ENCODE assay signal across 9 mouse cellular contexts in genomic region chr5:41006692-41007091, GRCm38 (mm10).
DNase-seq lines count a peak whose midpoint lies in the region; ATAC-seq and TF ChIP-seq lines count a peak whose summit lies in the region.
"Had no signal": no experiment of that assay in that cellular context is flagged by ENCODE, and none has a peak within 500 bp of the region (broad histone marks: within the 10 kb centered on the region; RNA-seq: fewer than 3 reads in every experiment).

No protein-coding gene starts in this region.

- H3K4me2 ChIP-seq in neural tube, embryonic 14.5 days (ENCODE audit: low read depth, low read length) = no peak overlapping the region
- H3K4me2 ChIP-seq: limb, embryonic 12.5 days had no signal

- no peaks in the 10 kb centered on the region for H3K4me1 ChIP-seq in kidney, adult 2 months (ENCODE audit: control insufficient read depth, insufficient read depth, low read length)
- no peaks in the 10 kb centered on the region for H3K4me1 ChIP-seq in neural tube, embryonic 14.5 days (ENCODE audit: control insufficient read depth, insufficient read depth, low read length)
- H3K4me1 ChIP-seq: limb, embryonic 12.5 days had no signal

- H3K9ac ChIP-seq in neural tube, embryonic 14.5 days (replicated peaks; ENCODE audit: low read depth, low read length) = no peak overlapping the region
- H3K9ac ChIP-seq: limb, embryonic 12.5 days had no signal

- peak; percentile 64 for TF ChIP-seq CTCF in left cerebral cortex, adult 2 months (IDR thresholded peaks at IDR 0.05)
- peak; percentile 59 for TF ChIP-seq CTCF in kidney, adult 2 months (conservative IDR thresholded peaks at IDR 0.05; ENCODE audit: insufficient read depth, insufficient read length, low read depth, low read length)

- no peaks in the 10 kb centered on the region for H3K27me3 ChIP-seq in kidney, adult 2 months (replicated peaks; ENCODE audit: control insufficient read depth, insufficient read depth, low read length)
- H3K27me3 ChIP-seq in neural tube, embryonic 14.5 days (ENCODE audit: control insufficient read depth, insufficient read depth, low read length) = no peaks in the 10 kb centered on the region
- H3K27me3 ChIP-seq: limb, embryonic 12.5 days had no signal

- no peak for TF ChIP-seq POLR2A in kidney, adult 2 months (IDR thresholded peaks at IDR 0.05; ENCODE audit: low read depth, low read length)

- no peak overlapping the region for H3K4me3 ChIP-seq in left cerebral cortex, adult 2 months
- no peak overlapping the region for H3K4me3 ChIP-seq in kidney, adult 2 months (ENCODE audit: insufficient read depth, low read depth, low read length)
- no peak overlapping the region for H3K4me3 ChIP-seq in neural tube, embryonic 14.5 days (ENCODE audit: low read depth, low read length)
- H3K4me3 ChIP-seq: limb, embryonic 12.5 days had no signal

- H3K9me3 ChIP-seq in neural tube, embryonic 14.5 days (ENCODE audit: control insufficient read depth, low read length) = no peaks in the 10 kb centered on the region

- WGBS in kidney, adult 2 months = 56% methylated on average over 3 of the region's 3 CpGs
- WGBS in neural tube, embryonic 14.5 days = 69% methylated on average over 3 of the region's 3 CpGs

- ATAC-seq in neural tube, embryonic 14.5 days (ENCODE audit: low read depth) = peak; percentile 34; the same call in 1 of the 2 replicates

- H3K36me3 ChIP-seq in kidney, adult 2 months (ENCODE audit: control insufficient read depth, insufficient read depth, low read length) = no peaks in the 10 kb centered on the region
- H3K36me3 ChIP-seq in neural tube, embryonic 14.5 days (ENCODE audit: control insufficient read depth, insufficient read depth, low read length) = no peaks in the 10 kb centered on the region
- H3K36me3 ChIP-seq: limb, embryonic 12.5 days had no signal

- peak; percentile 7 to 59 for DNase-seq in adrenal gland, adult (ENCODE audit: inconsistent age in 2 of 2, low spot score in 1 of 2)
- DNase-seq in adrenal gland, postnatal 4 days (ENCODE audit: low spot score in 2 of 2) = no peak
- DNase-seq in left cerebral cortex, adult 2 months (ENCODE audit: extremely low spot score in 1 of 2, low spot score in 2 of 2) = peak in 1 of 2 experiments; percentile 13
- DNase-seq in left cerebral cortex, adult 8-10 months (ENCODE audit: low spot score in 2 of 2) = no peak
- peak; percentile 43 for DNase-seq in adrenal gland, postnatal 10 days
- peak; percentile 7 for DNase-seq in kidney, adult 2 months
- no peak for DNase-seq in thymus, postnatal 14 days

- intact Hi-C loops in left cerebral cortex, adult 2 months (cut with DNase I) = loop anchor here (2.0 kb wide), 1 partner anchor 38 kb away; no protein-coding TSS in a partner anchor

- H3K27ac ChIP-seq in left cerebral cortex, adult 2 months = no peak overlapping the region
- H3K27ac ChIP-seq in kidney, adult 2 months (ENCODE audit: insufficient read depth, low read depth, low read length) = no peak overlapping the region
- no peak overlapping the region for H3K27ac ChIP-seq in neural tube, embryonic 14.5 days (ENCODE audit: low read depth, low read length)
- H3K27ac ChIP-seq: limb, embryonic 12.5 days had no signal

Comparison
In these comparisons a context has a peak if more than half of its experiments do, and no peak if none do; other contexts are left out.
1. DNase-seq: peak in adrenal gland, adult (2 of 2), adrenal gland, postnatal 10 days (single experiment) and kidney, adult 2 months (single experiment); none in adrenal gland, postnatal 4 days (0 of 2), left cerebral cortex, adult 8-10 months (0 of 2) and thymus, postnatal 14 days (single experiment).